Mouse (Mus musculus) ES-E14 (cell line): ENCODE data around the gene Fuca2.

Experiments used
- CHD2 ChIP-seq: IDR thresholded peaks from 2 replicates; pipeline ENCODE4 v1.6.1; 2014; ENCODE audit warnings: mild to moderate bottlenecking, low read depth, low read length, inconsistent platforms
- HCFC1 ChIP-seq: IDR thresholded peaks from 2 replicates; pipeline ENCODE4 v1.6.1; 2012; ENCODE audit warnings: low read length, inconsistent platforms, borderline replicate concordance; ENCODE audit not compliant: insufficient read depth
- MAFK ChIP-seq: IDR thresholded peaks from 2 replicates; pipeline ENCODE4 v1.6.1; 2014; ENCODE audit warnings: mild to moderate bottlenecking, low read depth, low read length, inconsistent platforms; ENCODE audit not compliant: insufficient read depth
- ZC3H11A ChIP-seq: IDR thresholded peaks from 2 replicates; pipeline ENCODE4 v1.6.1; 2012; ENCODE audit warnings: low read depth, mild to moderate bottlenecking, inconsistent platforms, low read length, borderline replicate concordance
- ZNF384 ChIP-seq: IDR thresholded peaks from 2 replicates; pipeline ENCODE4 v1.6.1; 2012; ENCODE audit warnings: low read depth, low read length, inconsistent platforms

DNA sequence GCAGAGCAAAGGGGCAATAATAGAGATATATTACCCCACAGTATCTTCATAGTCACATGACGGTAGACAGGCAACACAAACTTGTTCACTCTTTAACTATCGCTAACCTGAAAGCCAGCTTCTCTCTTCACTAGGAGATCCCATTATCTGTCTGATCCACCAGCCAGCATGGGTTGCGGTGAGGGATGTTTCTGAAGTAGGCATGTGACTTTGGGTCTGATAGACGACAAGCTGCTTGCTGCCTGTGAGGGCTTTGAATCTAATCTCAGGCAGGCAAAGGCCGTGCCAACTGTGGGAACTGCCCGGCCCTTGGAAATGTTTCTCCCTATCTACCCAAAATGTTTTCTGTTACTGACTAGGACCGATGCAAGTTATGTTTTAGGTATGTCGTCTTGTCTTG, 3.0 kb downstream of the Fuca2 start:
- TF ChIP-seq ZNF384 (no peak), HCFC1 (no peak), CHD2 (no peak), ZC3H11A (no peak), MAFK (no peak)
